Mouse (Mus musculus) megakaryocyte-erythroid progenitor cell, adult 5-6 weeks (primary cell): Measurements from ENCODE around the gene Olfr690. TPM values are rescaled to one million over a fixed set of nuclear protein-coding genes. Genes with fewer than 3 reads are reported as not detected.
"Not testable (repeated sequence)": the region's sequence is repeated elsewhere in the genome, so short reads cannot be mapped to it uniquely, and the experiment has no call there.

Source experiments
- ATAC-seq: replicated peaks from 2 replicates; pipeline ENCODE4 v1.8.0; 2016; ENCODE audit warnings: mild to moderate bottlenecking, inconsistent platforms; ENCODE audit not compliant: severe bottlenecking, poor library complexity, low FRiP score, low TSS enrichment
- total RNA-seq, 2 experiments: library from RNA; stranded (forward) in 1 of 2; stranded (reverse) in 1 of 2; fragments of 200-1000, 215-1000 nt in 1 of 2; fragments of >200 nt in 1 of 2; fragmentation: Nextera tagmentation in 1 of 2; gene quantifications; 2 replicates each; pipeline ENCODE4 v1.2.3; 2014 to 2017

The Olfr690 gene
- total RNA-seq (2014; fragmentation: Nextera tagmentation) (not detected in 2 replicates), total RNA-seq (2017) (not detected in 2 replicates)

DNA sequence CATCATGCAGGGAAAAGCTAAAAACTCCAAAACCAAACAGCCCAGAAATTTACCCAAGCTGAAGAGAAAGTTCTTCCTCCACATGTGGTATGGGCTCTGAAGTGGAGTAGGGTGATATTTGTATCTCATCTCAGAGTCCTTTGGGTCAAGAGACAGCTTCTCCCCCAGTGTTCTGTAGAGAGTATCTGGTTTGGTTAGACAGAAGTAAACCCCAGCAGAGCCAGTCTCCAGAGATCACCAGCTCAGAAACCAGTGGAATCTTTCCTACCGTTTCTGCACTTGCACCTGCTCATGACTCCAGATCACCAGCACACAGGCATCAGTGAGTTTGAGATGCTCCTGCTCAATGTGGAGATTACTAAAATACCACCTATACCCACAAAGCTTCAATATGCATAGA, at the start of gene Olfr690:
Olfr690 (minus strand) TSS at position 101 of the 400 bp plus-strand sequence.
- ATAC-seq: no peak

DNA sequence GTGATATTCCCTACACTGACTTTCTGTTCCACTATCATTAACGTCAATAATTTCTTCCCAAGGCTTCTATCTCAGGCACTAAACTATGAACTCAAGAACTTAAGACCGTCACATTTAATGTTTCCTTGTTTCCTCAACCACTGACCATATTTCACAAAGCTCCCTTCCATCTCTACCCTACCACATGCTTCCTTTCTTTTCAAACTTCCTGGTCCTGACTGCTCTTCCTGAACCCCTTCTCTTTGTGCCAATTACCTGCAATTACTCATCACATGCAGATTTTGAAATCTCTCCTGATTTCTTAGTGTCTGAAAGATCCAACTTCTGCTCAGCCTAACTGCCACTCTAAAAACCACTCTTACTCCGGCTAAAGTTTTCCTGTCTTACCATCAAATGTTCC, 46.4 kb upstream of the Olfr690 start:
- ATAC-seq: no peak

DNA sequence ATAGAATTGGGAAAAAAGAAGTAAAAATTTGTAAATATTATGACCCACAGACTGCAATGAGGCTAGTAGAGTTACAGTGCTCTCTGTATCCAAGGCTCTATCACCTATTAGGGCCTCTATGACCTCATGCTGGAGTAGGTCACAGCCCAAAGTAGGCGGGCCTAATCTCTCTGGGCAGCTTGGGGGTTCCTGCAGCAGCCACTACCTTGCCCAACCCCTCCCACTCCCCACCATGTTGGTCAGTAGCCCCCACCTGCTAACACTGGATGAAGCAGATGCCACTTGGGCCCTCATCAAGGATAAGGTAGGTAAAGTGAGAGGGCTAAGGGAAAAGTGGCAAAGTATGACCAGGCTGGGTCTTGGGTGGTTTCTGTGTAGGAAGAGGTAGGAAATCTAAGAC, 41.0 kb upstream of the Olfr690 start, which contains the start of gene Gm5901:
Gm5901 (plus strand) TSS at position 173 of the 400 bp plus-strand sequence.
- ATAC-seq: no peak

DNA sequence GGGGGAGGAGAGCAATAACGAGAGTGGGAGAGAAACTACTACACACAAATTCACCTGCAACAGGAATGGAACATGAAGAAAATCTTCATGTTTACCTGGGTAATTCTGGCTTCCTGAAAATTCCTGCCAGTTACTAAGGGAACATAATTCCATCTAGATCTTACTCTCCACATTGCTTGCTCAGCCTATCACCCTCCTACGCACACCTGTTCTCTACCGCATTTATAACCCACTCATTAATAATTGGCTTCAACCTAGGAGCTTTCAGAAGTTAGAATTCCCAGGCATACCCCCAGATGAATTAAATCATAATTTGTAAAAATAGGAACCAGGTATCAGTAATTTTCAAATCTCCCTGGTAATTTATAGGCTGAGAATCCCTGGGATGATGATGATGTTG, 40.1 kb upstream of the Olfr690 start:
- ATAC-seq: no peak

DNA sequence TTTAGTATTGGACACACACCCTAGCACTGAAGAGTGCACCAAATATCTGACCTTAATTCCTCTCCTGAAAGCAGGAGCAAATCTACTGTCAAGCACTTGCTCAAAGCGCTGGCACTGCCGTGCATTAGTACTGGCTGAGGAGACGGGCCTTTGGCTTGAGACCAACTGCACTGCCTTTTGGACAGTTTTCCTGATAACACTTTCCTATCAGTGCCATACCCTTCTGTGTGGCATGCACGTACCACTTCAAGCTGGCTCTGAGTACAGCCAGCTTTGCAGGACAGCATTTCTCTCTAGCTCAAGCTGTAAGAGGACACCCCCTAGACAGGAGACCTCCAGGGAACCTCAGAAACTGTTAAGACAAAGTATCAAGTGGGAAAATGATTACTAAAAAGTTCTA, 39.6 kb upstream of the Olfr690 start:
- ATAC-seq: peak; percentile 96

DNA sequence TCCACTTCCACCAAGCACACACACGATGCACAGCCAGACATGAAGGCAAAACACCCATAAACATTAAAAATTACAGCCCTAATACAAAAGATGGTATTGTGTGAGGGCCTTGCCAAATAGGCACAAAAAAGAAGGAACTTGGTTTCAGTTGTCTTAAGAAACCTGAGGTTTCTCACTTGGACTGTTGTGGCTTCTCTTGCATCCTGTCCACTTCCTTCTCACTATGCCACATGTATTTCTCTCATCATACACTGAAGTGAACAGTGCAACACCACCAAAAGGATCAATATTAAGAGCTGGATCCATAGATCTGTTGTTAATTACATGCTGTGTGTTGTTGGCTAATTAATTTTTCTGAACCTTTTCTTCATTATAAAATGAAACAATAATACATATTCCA, 39.0 kb upstream of the Olfr690 start:
- ATAC-seq: no peak

DNA sequence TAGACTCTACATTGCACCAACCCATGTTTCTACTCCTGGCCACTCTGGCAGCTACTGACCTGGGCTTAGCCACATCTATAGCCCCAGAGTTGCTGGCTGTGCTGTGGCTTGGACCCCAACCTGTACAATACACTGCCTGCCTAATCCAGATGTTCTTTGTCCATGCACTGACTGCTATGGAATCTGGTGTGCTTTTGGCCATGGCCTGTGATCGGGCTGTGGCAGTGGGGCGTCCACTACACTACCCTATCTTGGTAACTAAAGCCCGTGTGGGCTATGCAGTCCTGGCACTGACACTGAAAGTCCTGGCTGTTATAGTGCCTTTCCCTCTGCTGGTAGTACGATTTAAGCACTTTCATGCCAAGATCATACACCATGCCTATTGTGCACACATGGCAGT, 34.6 kb upstream of the Olfr690 start:
- no peak for ATAC-seq

DNA sequence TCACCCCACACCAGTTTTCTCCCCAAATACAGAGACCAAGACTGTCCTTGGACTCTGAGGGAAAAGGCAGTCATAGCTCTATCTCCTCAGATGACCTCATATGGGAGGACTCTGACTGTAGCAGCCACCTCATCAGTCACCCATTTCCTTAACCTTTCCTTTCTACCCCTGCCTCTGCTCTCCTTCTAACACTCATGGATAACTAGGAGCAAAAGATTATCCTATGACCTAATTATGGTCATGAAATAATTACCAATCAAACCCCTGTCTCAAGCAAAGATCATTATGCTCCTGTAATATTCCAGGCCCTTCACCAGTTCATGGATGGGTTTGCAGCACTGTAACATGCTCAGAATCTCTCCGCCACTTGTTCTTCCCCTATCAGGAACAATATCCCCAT, 34.0 kb upstream of the Olfr690 start, which contains the start of gene Olfr692:
Olfr692 (plus strand) TSS at position 301 of the 400 bp plus-strand sequence.
- ATAC-seq: no peak

DNA sequence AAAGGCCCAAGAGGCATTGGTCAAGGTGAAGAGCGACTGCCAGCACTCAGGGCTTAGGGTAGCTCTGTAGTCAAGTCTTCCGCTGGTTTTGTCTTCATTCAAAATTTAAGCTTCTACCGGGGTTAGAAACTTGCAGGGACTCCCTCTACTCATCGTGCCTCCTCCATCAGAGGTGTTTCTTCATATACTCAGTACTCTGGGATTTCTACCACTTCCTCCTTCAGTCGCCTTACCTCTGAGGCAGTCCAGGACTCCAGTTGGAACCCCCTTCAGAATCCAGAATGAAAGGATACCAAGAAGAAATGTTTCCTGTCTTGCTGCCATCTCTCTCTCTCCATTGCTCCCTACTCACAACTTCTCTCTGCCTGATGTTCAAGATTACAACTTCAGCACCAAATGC, 33.4 kb upstream of the Olfr690 start:
- ATAC-seq: no peak

DNA sequence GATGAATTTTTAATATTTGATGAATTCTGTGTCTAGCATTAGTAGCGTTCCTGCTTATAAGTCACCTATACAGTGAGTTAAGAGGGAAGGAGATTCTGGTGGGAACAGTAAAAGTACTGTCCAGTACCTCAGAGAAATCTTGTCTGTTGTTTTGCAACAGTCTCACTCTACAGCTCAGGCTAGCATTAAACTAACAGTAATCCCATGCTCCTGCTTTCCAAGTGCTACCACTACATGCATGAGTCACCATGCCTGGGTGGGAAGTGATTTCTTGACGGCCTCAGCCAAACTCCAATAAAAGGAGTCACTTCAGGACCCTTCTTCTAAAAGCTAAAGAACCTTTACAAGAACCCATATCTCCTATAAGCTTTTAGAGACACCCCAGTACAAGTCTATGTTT, 27.8 kb upstream of the Olfr690 start:
- ATAC-seq: no peak

DNA sequence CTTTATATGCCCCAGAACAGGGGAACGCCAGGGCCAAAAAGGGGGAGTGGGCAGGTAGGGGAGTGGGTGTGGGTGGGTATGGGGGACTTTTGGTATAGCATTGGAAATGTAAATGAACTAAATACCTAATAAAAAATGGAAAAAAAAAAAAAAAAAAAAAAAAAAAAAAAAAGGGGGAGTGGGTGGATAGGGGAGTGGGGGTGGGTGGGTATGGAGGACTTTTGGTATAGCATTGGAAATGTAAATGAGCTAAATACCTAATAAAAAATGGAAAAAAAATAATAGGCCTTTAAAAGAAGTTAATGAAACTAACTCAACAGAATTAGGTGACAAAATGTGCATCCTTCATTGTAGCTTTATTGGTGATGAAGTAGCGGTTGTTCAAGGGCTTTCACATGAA, 22.6 kb upstream of the Olfr690 start:
- not testable (repeated sequence) for ATAC-seq

DNA sequence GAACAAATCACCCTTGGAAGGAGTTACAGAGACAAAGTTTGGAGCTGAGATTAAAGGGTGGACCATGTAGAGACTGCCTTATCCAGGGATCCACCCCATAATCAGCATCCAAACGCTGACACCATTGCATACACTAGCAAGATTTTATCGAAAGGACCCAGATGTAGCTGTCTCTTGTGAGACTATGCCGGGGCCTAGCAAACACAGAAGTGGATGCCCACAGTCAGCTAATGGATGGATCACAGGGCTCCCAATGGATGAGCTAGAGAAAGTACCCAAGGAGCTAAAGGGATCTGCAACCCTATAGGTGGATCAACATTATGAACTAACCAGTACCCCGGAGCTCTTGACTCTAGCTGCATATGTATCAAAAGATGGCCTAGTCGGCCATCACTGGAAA, 22.2 kb upstream of the Olfr690 start:
- not testable (repeated sequence) for ATAC-seq

DNA sequence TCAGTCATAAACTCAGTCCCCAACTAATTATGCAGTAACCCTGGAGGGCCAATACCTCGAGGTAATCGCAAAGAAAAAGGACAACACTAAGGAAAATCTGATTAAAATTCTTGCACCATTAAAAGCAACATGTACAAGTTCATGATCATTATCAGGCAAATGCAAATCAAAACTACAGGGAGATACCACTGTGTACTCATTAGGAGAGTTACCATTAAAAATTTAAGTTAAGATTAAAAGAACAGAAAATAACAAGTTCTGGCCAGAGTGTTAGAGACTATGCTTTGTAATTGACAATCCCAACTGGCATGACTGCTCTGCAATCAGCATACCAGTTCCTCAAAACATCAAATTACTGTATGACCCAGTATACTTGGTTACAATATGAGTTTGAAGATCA, 8.8 kb upstream of the Olfr690 start:
- ATAC-seq: no peak

DNA sequence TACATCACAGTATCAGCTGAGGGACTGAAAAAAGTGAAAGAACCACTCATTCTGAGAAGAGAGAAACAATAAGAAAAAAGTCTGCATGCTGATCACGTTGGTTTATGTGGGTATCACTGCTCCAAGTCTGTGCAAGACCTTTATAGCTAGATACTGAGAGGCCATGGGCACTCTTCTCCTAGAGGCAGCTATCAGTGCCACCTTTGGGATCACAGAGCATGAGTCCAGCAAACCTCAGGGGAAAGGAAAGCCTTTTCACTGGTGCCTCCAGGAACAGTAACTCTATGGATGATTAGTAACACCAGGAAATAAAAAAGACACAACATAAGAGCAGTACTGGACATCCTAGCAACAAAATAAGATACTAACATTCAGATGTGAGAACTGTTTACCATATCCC, 8.3 kb upstream of the Olfr690 start, which contains the start of gene Olfr691:
Olfr691 (minus strand) TSS at position 101 of the 400 bp plus-strand sequence.
- ATAC-seq: no peak

DNA sequence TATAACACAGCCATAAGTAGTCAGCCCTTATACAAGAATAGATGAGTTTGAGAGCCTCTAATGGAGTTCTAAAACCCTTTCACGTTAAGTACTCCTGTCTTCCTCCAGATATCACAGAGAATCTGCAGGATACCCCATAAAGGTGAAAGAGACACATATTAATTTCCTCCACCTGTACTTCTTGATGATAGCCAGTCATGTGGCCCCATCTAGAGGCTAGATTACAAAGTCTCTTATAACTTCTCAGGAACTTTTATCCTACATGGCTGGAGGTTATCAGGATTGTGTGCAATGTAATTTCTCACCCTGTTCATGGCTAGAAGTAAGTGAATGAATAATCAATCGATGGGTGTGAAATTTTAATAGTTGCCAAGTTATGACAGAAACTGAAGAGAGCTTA, 8.6 kb downstream of the Olfr690 start:
- ATAC-seq: no peak

DNA sequence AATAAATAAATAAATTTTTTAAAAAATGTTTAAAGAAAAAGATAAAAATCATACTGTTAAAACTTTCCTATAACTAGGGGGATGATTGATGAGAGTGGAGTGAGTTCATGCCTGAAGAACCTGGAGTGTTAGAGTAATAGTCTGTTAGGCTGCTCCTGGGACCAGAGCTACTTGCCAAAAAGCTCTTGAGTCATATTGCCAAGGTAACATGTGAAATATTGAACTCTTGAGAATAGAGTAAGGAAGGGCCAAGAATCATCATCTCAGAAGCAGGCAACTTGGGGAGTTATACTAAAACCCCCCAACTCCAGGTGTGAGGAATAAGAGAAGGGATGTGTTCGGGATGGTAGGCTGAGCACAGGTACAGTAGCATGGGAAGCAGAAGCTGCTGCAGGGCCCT, 23.0 kb downstream of the Olfr690 start, which contains the start of gene Olfr689:
Olfr689 (plus strand) TSS at position 301 of the 400 bp plus-strand sequence.
- ATAC-seq: no peak

DNA sequence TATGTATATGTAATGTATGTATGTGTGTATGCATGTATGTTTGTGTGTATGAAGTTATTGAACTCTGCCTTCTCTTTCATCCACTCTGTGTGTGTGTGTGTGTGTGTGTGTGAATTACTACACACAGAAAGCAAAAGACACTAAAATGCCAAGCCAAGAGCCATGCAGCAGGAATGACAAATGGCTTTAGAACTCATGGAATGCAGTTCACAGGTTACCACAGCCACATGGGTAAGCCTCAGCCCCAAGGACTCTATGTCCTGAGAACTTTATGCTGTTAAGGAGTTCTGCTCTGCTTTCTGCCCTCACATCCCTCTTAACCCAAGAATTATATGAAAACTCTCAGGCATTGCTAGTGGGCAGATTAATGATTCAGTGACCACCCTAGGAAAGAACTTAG, 43.9 kb downstream of the Olfr690 start:
- no peak for ATAC-seq

DNA sequence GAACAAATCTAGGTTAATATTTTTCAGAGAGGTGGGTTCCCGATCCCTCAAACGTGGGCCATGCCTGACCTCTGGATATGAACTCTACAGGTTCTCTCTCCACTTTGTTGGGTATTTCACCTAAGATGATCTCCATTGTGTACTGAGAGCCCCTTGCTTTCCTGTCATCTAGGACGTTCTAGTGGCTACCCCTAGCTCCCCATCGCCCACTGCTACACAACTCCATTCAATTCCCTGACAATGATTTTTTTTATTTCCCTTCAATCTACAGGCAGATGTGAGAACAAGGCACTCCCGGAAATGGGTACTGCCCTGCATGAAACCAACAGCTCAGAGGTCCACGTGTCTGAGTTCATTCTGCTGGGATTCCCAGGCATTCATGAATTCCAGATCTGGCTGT, 46.1 kb downstream of the Olfr690 start, which contains the start of gene Olfr688:
Olfr688 (plus strand) TSS at position 301 of the 400 bp plus-strand sequence.
- no peak for ATAC-seq
